Mouse (Mus musculus) retina, postnatal 7 days (tissue): ENCODE results near the gene Pdlim4.

Source experiments
- DNase-seq: peaks from one replicate; pipeline ENCODE4 v3.0.0-alpha.2; 2012; ENCODE audit warnings: low read depth, low spot score

Gene Pdlim4

DNA sequence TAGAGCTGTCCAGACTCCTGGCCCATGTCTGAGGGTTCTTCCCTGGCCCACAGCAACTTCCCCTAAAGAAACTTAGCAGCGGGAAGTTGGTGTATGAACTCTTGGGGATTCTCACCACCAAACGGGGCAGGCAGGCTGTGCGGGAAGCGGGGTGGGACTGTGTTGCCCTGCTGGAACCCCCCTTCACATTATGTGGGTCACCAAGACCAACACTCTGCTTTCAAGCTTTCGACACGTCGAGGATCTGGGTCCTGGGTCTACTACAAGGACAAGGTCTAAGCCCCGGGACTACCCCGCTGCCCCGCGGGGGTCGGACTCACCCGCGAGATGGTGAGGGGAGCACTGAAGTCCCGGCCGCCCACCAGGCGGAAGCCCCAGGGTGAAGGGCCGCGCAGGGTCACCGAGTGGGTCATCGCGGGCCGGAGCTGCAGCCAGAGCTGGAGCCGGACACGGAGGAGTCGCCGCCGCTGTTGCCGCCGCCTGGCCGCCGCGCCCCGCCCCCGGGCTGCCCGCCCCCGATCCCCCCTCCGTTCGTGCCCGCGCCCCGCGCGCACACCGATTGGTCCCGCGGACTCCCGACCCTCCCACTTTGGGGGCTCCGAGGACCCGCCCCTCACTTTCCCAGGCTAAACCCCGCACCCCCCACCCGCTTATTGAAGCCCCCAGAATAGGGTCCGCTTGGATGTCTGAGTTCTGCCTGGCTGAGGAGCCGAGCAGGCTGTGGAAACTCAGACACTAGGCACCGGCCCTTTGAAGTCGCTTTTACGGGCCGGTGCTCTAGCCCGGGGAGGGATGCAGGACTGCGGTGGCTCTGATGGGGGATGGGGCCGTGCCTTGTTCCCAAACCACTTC is at the start of gene Pdlim4:
Gene Pdlim4, minus strand, starts transcription at position 495 of the 852 bp plus-strand sequence.
- DNase-seq = no peak

DNA sequence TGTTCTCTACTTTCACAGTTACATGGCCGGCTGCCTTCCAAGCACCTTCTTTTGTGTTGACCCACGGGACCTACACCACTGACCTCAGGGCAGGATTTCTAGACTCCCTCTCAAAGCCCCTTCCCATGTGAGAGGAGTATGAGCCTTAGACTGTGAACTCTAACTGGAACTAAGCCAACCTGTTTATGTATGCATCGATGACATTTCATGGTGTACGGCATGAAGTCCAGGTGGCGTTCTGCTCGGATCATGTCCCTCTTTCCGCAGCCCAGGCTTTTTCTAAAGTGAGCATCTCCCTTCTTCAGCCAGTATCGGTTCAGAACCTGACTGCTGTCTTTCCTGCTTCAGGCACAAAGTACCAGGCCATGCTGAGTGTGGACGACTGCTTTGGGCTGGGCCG is 48.3 kb upstream of the Pdlim4 start:
- no peak for DNase-seq

DNA sequence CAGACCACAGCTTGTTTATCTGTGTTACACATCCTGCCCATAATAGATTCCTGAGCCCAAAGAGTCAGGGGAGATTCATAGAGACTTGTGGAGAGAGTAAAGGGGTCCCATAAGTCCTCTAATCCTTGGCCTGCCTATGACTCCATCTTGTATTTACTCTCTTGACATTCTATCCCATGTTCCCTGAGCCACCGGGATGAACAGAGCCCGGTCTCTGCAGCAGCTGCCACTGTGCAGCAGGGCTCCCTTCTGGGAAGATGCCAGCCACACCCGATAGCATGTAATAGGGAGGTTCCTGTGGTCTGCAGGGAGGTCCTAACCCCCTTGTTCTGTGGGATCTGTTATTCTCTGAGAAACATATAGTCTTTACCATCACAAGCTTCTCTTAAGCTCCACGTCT is 47.6 kb upstream of the Pdlim4 start:
- DNase-seq = no peak

DNA sequence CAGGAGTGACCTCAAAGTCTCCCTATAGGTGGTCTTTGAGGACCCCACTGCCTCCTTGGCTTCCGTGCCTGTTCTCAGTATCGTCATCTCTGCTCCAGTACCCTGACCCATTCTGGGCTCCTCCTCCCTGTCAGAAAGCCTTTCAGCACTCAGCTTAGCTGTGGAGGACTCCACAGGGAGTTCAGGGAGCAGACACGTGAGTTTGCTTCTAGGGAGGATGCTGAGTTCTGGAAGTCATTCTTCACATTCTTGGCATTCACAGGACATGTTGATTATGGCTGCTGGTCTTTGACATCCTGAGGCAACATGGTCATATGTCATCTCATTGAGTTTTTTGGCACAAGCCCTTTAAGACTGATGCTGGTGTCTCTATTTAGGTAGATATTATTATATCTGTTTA is 47.1 kb upstream of the Pdlim4 start:
- DNase-seq = no peak

DNA sequence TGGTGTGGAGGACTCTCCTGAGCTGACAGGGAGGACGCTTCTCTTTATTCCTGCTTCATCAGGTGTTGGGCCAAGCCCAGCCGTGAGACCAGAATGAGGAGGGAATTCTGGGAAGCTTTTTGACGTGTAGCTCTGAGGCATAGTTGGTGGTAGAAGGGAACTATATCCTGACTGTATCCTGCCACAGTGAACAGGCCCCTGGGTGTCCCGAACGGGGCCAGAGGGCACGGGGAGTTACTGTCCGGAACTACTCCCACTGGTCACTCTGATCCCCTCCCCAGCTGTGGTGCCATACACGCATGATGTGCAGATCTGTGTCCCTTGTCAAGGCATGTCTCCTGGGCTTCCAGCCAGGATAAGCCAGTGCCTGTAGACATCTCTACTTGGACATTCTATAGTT is 46.5 kb upstream of the Pdlim4 start:
- DNase-seq = no peak

DNA sequence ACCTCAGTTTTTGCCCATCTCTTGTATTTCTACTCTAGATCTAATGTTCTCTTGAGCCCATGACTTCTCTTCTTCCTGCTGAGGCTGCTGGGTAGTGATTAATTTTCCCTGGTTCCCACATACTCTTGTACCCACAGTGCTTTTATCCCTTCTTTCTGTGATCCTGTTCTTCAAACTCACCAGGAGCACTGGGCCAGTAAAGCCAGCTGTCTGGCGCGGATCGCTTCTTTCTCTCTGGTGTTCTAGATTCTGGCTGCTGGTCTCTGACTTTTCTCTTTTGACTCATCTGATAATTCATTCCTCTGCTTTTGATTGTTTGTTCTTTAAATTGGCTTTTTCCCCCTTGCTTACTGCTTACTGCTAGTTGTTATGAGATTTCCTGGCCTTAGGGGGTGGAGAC is 45.9 kb upstream of the Pdlim4 start:
- DNase-seq = no peak

DNA sequence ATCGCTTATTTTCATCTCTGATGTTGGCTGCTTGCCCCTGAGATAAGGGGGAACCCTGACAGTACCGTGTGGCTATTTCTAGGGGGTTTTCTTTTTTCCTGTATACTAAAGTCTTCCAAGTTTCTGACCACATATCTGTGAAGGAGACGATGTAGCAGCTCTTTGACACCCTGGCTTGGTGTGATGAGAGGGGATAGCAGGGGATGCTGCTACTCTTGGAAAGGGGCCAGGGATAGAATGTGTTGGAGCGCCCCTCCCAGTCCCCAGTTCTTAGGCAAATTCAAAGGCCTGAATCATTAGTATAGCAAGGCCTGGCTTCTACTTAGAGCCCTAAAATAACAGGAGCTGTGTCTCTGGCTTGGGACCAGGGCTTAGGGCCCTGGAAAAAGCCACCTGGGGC is 44.5 kb upstream of the Pdlim4 start:
- no peak for DNase-seq

DNA sequence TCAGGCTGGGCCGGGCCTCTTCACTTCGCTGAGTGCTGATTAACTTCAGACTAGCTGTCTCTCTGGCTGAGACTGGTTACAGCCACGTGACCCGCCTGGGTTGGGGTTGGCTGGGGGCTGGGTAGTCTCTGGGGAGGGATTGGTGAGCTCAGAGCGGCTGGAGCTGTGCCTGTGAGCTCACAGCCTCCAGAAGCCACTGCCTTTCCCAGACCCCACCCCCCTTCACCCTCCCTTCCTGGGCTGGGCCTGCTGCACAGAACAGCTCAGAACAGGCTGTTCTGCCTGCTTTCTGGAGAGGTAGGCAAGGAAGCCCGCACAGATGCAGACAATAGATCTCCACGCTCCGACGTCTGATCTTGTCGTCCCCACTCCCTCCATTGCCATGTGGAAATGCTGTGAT is 44.1 kb upstream of the Pdlim4 start:
- peak; percentile 67 for DNase-seq

DNA sequence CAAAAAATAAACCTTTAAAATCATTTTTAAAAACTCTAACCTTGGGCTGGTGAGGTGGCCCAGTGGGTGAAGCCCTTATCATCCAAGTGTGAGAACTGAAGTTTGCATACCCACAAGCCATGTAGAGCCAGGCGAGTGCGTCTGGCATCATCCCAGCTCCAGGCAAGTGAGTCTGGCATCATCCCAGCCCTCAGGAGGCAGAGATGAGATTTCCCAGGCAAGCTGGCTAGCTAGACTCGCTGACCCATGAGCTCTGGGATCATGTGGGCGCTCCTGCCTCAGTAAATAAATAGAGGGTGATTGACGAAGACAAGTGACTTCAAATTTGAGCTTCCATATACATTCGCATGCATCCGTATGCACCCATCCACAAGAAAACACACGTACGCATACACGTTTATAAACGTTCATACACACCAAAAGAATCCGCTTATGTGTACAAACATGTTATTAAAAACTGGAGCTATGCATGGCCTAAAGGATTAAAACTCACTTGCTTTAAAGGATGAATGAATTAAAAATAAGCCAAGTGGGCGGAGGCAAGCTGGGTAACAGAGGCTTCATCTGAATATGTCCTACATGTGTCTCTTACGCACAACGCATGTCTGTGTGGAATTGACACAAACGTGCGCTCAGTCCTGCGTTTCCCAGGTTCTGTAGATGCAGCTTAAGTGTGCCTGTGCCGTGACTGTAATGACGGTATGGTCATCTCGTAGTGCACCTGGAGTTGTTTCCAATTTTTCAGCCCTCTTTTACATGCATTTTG is 43.3 kb upstream of the Pdlim4 start:
- no peak for DNase-seq

DNA sequence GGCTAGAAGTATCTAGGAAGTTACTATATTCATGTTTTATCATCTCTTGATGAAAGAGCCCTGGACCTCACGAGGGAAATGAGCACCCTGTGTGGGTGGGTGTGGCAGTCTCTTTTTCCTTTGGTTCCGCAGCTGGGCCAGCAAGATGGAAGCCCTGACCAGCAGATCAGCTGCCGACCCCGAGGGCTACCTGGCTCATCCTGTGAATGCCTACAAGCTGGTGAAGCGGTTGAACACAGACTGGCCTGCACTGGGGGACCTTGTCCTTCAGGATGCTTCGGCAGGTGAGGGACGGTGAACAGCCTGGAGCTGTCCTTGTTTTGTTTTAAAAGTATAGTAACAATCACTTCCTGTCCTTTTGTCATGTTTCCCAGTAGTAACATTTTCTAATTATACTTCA is 42.5 kb upstream of the Pdlim4 start:
- no peak for DNase-seq

DNA sequence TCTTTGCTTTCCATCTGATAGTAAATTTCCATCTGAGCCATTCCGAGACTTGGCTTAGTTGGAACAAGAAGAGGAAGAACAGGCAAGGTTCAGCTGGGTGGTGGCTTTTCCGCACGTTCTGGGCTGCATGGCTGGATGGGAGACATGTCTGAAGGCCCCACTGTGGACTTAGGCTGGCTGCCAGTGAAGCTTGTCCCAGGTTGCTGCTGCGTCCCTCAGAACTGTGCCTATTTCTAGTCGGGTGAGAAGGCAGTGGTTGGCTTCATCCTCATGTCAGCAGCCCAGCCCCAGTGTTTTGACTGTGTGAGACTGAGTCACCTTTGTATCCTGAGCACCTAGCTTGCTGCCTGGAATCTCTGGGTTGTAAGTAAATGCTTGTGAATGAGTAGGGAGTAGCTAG is 40.1 kb upstream of the Pdlim4 start:
- DNase-seq = no peak

DNA sequence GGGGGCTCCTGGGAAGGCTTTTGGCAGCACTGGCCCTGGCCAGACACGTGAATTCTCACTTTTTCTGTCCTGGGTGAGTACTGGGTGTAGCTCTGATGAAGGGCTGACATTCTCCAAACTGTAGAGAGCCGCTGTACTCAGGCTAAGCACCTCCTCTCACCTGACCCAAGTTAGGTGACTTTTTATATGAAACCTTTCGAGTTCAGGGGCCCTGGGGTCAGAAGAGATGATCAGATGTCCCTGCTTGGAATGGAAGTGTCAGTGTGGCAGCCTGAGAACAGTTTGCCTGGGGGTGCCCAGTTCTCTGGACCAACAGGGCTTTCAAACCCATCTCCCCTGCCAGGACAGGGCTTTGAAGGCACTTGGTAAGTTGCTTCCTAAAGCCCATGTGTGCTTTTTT is 39.3 kb upstream of the Pdlim4 start:
- no peak for DNase-seq

DNA sequence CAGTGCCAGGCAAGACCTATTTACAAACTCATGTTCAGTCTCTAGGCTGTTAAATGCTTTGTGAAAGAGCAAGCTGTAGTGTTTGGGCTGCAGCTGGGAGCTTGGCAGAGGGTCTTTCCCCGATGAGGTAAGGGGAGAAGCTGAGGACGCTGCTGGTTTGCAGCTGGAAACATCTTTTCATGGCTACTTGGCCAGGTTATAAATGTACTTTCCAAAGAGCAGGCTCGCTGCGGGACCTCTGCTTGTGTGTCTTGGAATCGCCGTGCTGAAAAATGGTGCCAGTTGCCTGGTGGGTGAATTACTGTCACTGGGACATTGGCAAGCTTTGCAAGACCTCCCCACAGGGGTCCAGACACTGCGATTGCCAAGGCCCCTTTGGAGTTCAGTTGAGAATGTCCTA is 38.4 kb upstream of the Pdlim4 start:
- DNase-seq = no peak

DNA sequence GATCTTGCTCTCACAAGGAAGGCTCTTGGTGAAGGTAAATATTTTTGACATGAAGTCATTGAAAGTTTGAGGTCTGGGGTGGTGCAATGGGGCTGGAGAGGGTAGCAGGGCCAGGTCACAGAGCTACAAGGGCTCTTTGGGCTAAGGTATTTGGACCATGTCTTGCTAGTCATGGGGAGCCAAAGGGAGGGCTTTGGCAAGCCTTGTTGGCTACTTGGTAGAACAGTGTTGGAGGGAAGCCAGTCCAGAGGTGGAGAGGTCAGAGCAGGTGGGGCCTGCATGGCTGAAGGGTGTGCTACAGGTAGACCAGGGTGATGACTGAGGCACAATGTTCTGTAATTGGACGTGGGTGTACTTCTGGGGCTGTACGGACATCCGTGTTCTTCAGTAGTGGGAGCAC is 37.9 kb upstream of the Pdlim4 start:
- DNase-seq = no peak

DNA sequence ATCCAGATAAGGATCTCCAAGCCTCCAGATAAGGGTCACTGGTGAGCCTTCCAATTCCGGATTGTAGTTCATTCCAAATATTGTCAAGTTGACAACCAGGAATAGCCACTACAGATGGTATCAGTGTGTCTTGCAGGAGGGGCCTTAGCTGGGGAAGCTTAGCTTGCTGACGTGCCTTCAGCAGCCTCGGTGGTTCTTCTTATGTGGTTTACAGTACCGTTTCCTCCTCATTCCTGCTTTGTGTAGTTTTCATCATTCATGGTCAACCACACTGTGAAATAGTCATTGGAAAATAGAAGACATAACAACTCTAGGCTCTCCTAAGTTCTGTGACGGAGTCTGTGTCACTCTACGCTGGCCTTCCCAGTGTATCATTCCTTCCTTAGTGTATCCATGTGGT is 36.2 kb upstream of the Pdlim4 start:
- no peak for DNase-seq

DNA sequence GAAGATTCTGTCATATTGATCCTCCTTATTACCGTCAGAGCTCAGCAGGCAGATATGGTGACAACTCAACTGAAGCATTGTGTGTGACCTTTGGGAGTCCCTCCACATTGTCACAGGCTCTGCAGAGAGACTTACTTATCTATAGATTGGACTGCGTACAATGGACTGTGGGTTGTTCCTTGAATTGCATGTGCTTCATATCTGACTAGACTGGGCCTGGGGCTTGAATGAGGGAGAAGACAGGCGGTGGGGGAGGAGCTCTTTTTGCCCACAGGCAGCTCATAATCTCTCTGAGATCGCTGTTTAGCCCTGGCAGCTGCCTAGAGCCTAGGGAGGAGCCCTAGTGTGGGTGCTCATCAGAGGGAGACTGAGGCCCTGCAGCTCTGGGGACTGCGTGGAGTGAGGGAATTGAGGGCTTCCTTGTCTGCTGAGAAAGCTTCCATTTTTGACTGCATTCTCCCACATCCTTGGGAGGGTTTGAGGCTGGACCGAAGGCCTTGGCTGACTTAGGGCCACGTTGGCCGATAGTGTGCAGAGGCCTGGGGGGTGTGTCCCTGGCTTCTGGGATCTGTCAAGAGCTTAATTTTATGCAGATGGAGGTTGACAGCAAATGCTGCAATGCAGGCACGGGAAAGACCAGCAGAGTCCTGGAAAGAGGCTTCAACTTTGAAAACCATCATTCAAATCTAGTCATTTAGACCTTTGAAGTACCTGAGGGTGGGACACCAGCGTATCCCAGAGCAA is 34.1 kb upstream of the Pdlim4 start:
- DNase-seq = no peak

DNA sequence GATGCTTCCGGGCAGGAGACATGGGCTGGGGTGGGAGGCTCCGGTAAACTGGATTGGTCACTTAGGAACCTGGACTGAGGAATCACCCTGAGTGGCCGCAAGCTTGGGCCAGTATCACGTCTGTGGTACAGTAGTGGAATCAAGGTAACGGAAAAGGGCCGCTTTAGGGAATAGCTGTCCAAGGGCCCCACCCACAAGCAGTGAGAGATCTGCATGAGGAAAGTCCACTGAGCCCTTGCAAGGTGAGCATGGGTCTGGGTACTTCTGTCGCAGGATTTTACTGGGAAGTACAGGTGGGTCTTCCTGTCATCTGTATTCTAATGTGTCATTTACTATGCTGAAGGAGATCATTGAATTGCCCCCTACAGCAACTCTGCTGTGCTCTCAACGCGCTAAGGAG is 32.9 kb upstream of the Pdlim4 start:
- no peak for DNase-seq

DNA sequence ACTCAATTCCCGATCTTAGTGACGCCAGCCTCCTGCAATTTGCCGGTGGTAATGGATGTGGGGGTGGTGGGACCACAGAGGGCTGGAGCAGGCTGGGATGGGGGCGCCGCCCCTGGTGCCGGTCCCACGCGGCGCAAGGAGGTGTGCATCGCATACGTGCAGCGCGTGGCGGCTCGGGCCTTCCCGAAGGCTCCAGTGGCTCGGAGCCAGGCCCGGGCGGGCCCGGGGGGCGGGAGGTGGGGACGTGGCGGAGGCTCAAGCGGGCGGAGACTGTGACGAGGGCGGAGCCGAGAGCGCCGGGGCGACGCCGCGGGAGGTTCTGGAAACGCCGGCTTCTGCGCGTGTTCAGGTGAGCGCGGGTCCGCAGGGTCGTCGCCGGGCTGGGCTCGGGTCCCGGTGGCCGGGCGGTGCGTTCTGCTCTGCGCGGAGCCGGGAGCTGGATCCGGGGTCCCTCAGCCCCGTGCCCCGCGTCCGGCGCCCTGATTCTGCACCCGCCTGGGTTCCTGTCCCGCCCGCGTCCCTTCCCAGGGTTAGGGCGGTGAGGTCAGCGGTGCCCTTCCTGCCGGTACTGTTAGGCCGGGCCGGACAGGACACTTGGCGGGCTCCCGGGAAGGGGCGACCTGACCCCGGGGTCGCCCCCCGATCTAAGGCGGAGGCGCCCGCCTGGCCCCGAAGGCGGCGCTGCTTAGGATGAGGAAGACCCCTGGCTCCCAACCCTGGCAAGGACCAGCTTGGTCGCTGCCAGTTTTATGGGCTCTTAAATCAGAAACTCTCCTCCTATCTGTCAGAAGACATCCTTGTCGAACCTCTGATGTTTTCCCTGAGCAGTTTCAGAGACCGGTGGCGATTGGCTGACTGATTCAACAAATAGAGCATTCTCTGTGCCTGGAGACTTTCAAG is 32.1 kb upstream of the Pdlim4 start:
- no peak for DNase-seq

DNA sequence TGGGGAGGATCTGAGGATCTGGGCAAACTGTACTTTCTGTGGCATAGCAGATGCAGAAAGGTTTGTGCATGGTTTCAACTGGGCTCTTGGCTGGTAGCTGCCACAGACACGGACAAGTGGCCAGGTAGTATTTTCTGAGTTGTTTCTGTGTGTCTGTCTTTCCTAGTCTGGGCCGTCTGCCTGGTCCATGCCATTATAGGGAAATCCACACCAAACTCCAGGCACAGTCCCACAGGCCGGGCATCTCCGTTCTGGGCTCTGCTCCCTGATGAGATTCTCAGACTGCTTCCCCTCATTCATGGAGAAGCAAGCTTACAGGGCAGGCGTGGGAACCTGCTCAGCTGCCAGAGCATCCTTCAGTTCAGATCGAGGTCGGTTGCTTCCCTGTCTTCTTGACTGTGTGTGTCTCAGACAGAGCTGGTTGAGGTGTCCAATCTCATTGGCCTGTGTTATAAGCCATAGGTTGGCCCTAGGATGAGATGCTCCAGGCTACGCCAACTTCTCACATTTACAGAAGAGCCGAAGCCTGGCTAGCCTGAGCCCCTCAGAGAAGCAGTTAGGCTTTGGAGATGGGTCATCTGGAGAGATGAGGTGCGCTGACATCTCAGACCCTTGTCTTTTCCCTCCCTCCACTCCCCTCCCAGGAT is 31.4 kb upstream of the Pdlim4 start, which contains the start of gene P4ha2:
Gene P4ha2, plus strand, starts transcription at position 51 of the 647 bp plus-strand sequence.
- DNase-seq = no peak

DNA sequence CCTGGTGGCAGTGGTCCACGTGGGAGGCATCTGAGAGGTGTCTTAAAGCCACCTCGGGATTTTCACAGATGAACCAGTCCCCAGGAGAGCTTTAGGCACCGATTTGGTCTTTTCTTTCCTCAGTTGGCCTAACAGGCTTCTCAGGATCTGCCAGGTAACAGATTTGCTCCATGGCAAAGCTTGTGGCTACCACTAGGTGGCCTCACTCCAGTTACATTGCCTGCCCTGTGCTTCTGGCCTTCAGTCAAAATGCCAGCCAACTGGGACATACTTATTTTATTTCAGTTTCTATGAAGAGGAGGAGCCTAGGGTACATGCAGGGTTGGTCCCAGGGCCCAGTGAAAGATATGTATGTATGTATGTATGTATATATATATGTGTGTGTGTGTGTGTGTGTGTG is 24.2 kb upstream of the Pdlim4 start:
- DNase-seq = no peak

DNA sequence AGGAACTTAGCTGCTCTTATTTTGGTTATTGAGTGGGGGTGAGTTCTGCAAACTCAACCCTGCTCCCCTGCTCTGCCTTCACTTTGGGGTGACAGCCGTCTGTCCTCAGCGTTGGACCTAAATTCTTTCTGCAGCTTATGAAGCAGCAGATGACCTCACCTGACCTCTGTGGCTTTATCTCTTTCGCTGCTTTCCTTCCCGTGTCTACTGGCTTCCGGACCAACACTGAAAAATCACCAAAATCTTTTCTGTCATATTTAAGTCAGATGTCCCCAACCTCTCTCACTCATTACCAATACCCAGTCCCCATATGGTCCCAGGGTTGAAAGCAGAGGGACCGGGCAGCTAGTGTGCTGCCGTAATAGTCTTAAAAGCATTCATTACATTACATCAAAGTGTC is 23.4 kb upstream of the Pdlim4 start:
- DNase-seq = no peak
